Mouse (Mus musculus): ENCODE measurements around the gene Gpr39. TPM values are rescaled to one million over a fixed set of nuclear protein-coding genes. Genes with fewer than 3 reads are reported as not detected.

Gpr39 gene
- total and polyA plus RNA-seq, 3 experiments = not detected

DNA sequence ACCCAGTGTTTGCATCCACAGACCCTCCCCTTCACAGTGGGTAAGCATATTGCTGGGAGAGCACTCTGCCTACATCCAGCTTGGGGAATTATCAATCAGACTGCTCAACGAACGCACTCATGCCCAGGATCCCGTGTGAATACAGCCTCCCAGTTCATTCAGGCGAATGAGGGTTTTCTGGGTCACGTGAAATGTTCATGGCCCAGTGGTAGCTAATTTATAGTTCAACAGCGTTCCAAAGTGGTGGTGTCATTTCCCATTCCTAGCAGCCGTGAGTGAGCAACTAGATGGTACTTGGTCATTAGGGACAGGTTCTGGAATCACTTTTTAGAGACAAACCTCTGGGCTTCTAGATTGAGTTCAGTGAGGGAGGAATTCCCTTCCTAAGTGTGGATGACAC, 144.3 kb downstream of the Gpr39 start:
- Histone ChIP-seq H3K27ac (ENCODE audit: control insufficient read depth, low read depth, low read length) (no peak overlapping the region), H3K79me2 (ENCODE audit: control insufficient read depth, insufficient read depth, low read length, poor library complexity) (no peaks in the 10 kb centered on the region), H3K36me3 (ENCODE audit: control insufficient read depth in 1 of 2, insufficient read depth in 2 of 2, low read length in 2 of 2) (no peaks in the 10 kb centered on the region), H3K27me3 (ENCODE audit: control insufficient read depth in 1 of 2, insufficient read depth in 2 of 2, low read length in 2 of 2) (no peaks in the 10 kb centered on the region), H3K4me3 (ENCODE audit: control insufficient read depth in 1 of 2, insufficient read depth in 1 of 2, low read depth in 2 of 2, low read length in 2 of 2) (no peak overlapping the region), H3K9ac (ENCODE audit: control insufficient read depth, low read depth, low read length, poor library complexity, severe bottlenecking) (no peak overlapping the region), H3K9me3 (replicated peaks; ENCODE audit: insufficient read depth, low read length) (no peaks in the 10 kb centered on the region), H3K4me1 (ENCODE audit: control insufficient read depth in 1 of 2, insufficient read depth in 2 of 2, low read length in 2 of 2) (no peaks in the 10 kb centered on the region)
- TF ChIP-seq TBP (IDR thresholded peaks at IDR 0.05; ENCODE audit: low read depth, low read length) = no peak
- TF ChIP-seq MAX (IDR thresholded peaks at IDR 0.05; ENCODE audit: low read length) = no peak
- no peak for TF ChIP-seq SIN3A (IDR thresholded peaks at IDR 0.05; ENCODE audit: low read length)
- TF ChIP-seq MXI1 (IDR thresholded peaks at IDR 0.05; ENCODE audit: low read depth, low read length) = no peak
- no peak for TF ChIP-seq TAL1 (IDR thresholded peaks at IDR 0.05; ENCODE audit: low read length)
- TF ChIP-seq MAZ (IDR thresholded peaks at IDR 0.05; ENCODE audit: low read depth, low read length) = no peak
- no peak for TF ChIP-seq TCF12 (IDR thresholded peaks at IDR 0.05; ENCODE audit: low read depth, low read length)
- TF ChIP-seq POLR2AphosphoS5 (IDR thresholded peaks at IDR 0.05; ENCODE audit: borderline replicate concordance, low read depth, low read length) = no peak
- no peak for TF ChIP-seq ZNF384 (IDR thresholded peaks at IDR 0.05; ENCODE audit: low read depth, low read length)
- DNase-seq (ENCODE audit: low read depth, low spot score) = no peak

DNA sequence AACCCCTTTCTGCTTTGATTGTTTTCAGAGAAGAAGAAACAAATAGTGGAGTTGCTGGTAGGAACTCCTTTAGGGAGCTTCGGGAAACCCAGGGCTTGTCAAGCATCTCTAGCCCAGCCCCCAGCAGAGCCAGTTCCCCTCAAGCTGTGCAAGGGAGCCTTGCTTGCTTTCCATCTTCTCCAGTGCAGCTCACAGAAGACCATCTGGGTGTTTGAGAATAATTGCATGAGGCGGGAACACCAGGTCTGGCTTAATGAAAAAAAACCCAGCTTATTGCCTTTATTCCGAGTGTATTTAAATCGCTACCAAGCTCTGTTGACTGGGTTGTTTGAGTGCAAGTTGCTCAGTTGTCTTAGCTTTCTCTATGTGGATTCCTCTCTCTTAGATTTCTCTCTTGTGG, 146.8 kb downstream of the Gpr39 start:
- Histone ChIP-seq H3K4me3 (ENCODE audit: control insufficient read depth in 1 of 2, insufficient read depth in 1 of 2, low read depth in 2 of 2, low read length in 2 of 2) (no peak overlapping the region), H3K27me3 (ENCODE audit: control insufficient read depth in 1 of 2, insufficient read depth in 2 of 2, low read length in 2 of 2) (no peaks in the 10 kb centered on the region), H3K27ac (ENCODE audit: control insufficient read depth, low read depth, low read length) (no peak overlapping the region), H3K36me3 (ENCODE audit: control insufficient read depth in 1 of 2, insufficient read depth in 2 of 2, low read length in 2 of 2) (no peaks in the 10 kb centered on the region), H3K4me1 (ENCODE audit: control insufficient read depth in 1 of 2, insufficient read depth in 2 of 2, low read length in 2 of 2) (no peaks in the 10 kb centered on the region), H3K9me3 (replicated peaks; ENCODE audit: insufficient read depth, low read length) (no peaks in the 10 kb centered on the region), H3K79me2 (ENCODE audit: control insufficient read depth, insufficient read depth, low read length, poor library complexity) (no peaks in the 10 kb centered on the region), H3K9ac (ENCODE audit: control insufficient read depth, low read depth, low read length, poor library complexity, severe bottlenecking) (no peak overlapping the region)
- no peak for TF ChIP-seq RCOR1 (IDR thresholded peaks at IDR 0.05; ENCODE audit: low read depth, low read length)
- TF ChIP-seq MEF2A (IDR thresholded peaks at IDR 0.05; ENCODE audit: extremely low read depth, insufficient replicate concordance, low read depth, low read length, poor library complexity, severe bottlenecking) = no peak
- no peak for TF ChIP-seq ELF1 (IDR thresholded peaks at IDR 0.05; ENCODE audit: low read depth, low read length)
- no peak for TF ChIP-seq MXI1 (IDR thresholded peaks at IDR 0.05; ENCODE audit: low read depth, low read length)
- no peak for TF ChIP-seq ZKSCAN1 (IDR thresholded peaks at IDR 0.05; ENCODE audit: low read depth, low read length)
- no peak for TF ChIP-seq TAL1 (IDR thresholded peaks at IDR 0.05; ENCODE audit: low read length)
- TF ChIP-seq NRF1 (IDR thresholded peaks at IDR 0.05; ENCODE audit: insufficient read depth, low read depth, low read length, poor library complexity, severe bottlenecking) = no peak
- no peak for TF ChIP-seq E2F4 (IDR thresholded peaks at IDR 0.05; ENCODE audit: borderline replicate concordance, low read depth, low read length)
- no peak for TF ChIP-seq MAZ (IDR thresholded peaks at IDR 0.05; ENCODE audit: low read depth, low read length)
- no peak for TF ChIP-seq MAFK (IDR thresholded peaks at IDR 0.05; ENCODE audit: borderline replicate concordance, low read depth, low read length)
- TF ChIP-seq POLR2AphosphoS5 (IDR thresholded peaks at IDR 0.05; ENCODE audit: borderline replicate concordance, low read depth, low read length) = no peak
- TF ChIP-seq EP300 (IDR thresholded peaks at IDR 0.05; ENCODE audit: low read depth in 1 of 2, low read length in 2 of 2) = no peak
- TF ChIP-seq CTCF (IDR thresholded peaks at IDR 0.05 in 2 of 3, conservative IDR thresholded peaks at IDR 0.05 in 1 of 3; ENCODE audit: control insufficient read depth in 1 of 3, insufficient read depth in 1 of 3, low read depth in 2 of 3, low read length in 3 of 3, poor library complexity in 1 of 3, severe bottlenecking in 1 of 3) = no peak
- TF ChIP-seq POLR2AphosphoS2 (IDR thresholded peaks at IDR 0.05; ENCODE audit: low read length) = no peak
- no peak for TF ChIP-seq UBTF (IDR thresholded peaks at IDR 0.05; ENCODE audit: borderline replicate concordance, insufficient read depth, low read depth, low read length)
- no peak for TF ChIP-seq SMC3 (IDR thresholded peaks at IDR 0.05; ENCODE audit: low read depth, low read length)
- no peak for TF ChIP-seq MAX (IDR thresholded peaks at IDR 0.05; ENCODE audit: low read length)
- no peak for TF ChIP-seq JUND (IDR thresholded peaks at IDR 0.05; ENCODE audit: low read depth, low read length)
- no peak for TF ChIP-seq ZNF384 (IDR thresholded peaks at IDR 0.05; ENCODE audit: low read depth, low read length)
- DNase-seq (ENCODE audit: low read depth, low spot score) = no peak

Measured in MEL (cell line).